Mouse (Mus musculus) cerebellum, adult 8-10 months (tissue): ENCODE measurements around the gene Dbn1.

Experiments used
- DNase-seq: peaks from one replicate; pipeline ENCODE4 v3.0.0; 2022

Gene Dbn1

GRCm38 (mm10) chr13:55475750-55476149, 12.2 kb downstream of the Dbn1 start:
- DNase-seq, result no peak

- DNase-seq, result no peak
Observed at GRCm38 (mm10) chr13:55474621-55475069, 13.3 kb downstream of the Dbn1 start.

GRCm38 (mm10) chr13:55473961-55474360, 13.9 kb downstream of the Dbn1 start:
- DNase-seq, result no peak

GRCm38 (mm10) chr13:55473076-55473831, 14.7 kb downstream of the Dbn1 start:
- no peak for DNase-seq

GRCm38 (mm10) chr13:55472132-55473022, 15.5 kb downstream of the Dbn1 start:
- peak; percentile 65 for DNase-seq

GRCm38 (mm10) chr13:55471819-55472131, 16.1 kb downstream of the Dbn1 start:
- no peak for DNase-seq

GRCm38 (mm10) chr13:55471156-55471818, 16.6 kb downstream of the Dbn1 start:
- DNase-seq, result peak; percentile 83

- DNase-seq, result peak; percentile 84
Observed at GRCm38 (mm10) chr13:55470372-55470771, 17.5 kb downstream of the Dbn1 start.

- DNase-seq, result no peak
Observed at GRCm38 (mm10) chr13:55468851-55469560, 18.9 kb downstream of the Dbn1 start.

- no peak for DNase-seq
Observed at GRCm38 (mm10) chr13:55465830-55466440, 22.0 kb downstream of the Dbn1 start.

- DNase-seq, result no peak
Observed at GRCm38 (mm10) chr13:55465184-55465583, 22.7 kb downstream of the Dbn1 start.

GRCm38 (mm10) chr13:55464027-55464884, 23.7 kb downstream of the Dbn1 start, which contains the start of gene Prr7:
Prr7 (plus strand) TSS chr13:55464267.
- DNase-seq, result peak; percentile 48

- DNase-seq, result no peak
Observed at GRCm38 (mm10) chr13:55463399-55464026, 24.4 kb downstream of the Dbn1 start.

- no peak for DNase-seq
Observed at GRCm38 (mm10) chr13:55462965-55463364, 24.9 kb downstream of the Dbn1 start.

- DNase-seq, result no peak
Observed at GRCm38 (mm10) chr13:55451785-55452549, 35.9 kb downstream of the Dbn1 start.

GRCm38 (mm10) chr13:55451296-55451695, 36.6 kb downstream of the Dbn1 start:
- DNase-seq, result no peak

- no peak for DNase-seq
Observed at GRCm38 (mm10) chr13:55450511-55450980, 37.4 kb downstream of the Dbn1 start.

- no peak for DNase-seq
Observed at GRCm38 (mm10) chr13:55449679-55450441, 38.1 kb downstream of the Dbn1 start.

GRCm38 (mm10) chr13:55449205-55449604, 38.7 kb downstream of the Dbn1 start:
- DNase-seq, result no peak
